Mouse (Mus musculus): ENCODE measurements around the gene Srp54c. TPM values are rescaled to one million over a fixed set of nuclear protein-coding genes. Genes with fewer than 3 reads are reported as not detected.

The Srp54c gene
- polyA plus RNA-seq, 2 experiments from 2014 or later = 55.6 to 55.7 TPM

Other genes starting within 250 kb of the Srp54c start
- not detected for gene Gm20403, start 243.6 kb upstream of the Srp54c start, polyA plus RNA-seq (2017; shearing (Covaris generic))
- gene Baz1a, start 215.8 kb upstream of the Srp54c start, polyA plus RNA-seq (2017; shearing (Covaris generic)) = 10 to 100 TPM; 32.7 to 38.6 TPM
- gene 2700097O09Rik, start 150.1 kb upstream of the Srp54c start, polyA plus RNA-seq (2017; shearing (Covaris generic)) = 10 to 100 TPM; 14.0 to 17.8 TPM
- 100 to 1,000 TPM; 137 to 147 TPM for gene Srp54a, start 149.9 kb upstream of the Srp54c start, polyA plus RNA-seq (2017; shearing (Covaris generic))
- gene Fam177a, start 105.7 kb upstream of the Srp54c start, polyA plus RNA-seq (2017; shearing (Covaris generic)) = 10 to 100 TPM; 17.8 to 22.9 TPM
- gene Srp54b, start 75.1 kb upstream of the Srp54c start, polyA plus RNA-seq (2017; shearing (Covaris generic)) = 10 to 100 TPM; 38.3 to 44.8 TPM
- gene 1700047I17Rik2, start 30.6 kb upstream of the Srp54c start, polyA plus RNA-seq (2017; shearing (Covaris generic)) = not detected
- gene 1110008L16Rik, start 69.4 kb downstream of the Srp54c start, polyA plus RNA-seq (2017; shearing (Covaris generic)) = 1 to 10 TPM; 8.7 to 9.3 TPM
- 10 to 100 TPM; 22.6 to 26.8 TPM for gene Ppp2r3c, start 72.8 kb downstream of the Srp54c start, polyA plus RNA-seq (2017; shearing (Covaris generic))
- 100 to 1,000 TPM; 282 to 307 TPM for gene Psma6, start 154.1 kb downstream of the Srp54c start, polyA plus RNA-seq (2017; shearing (Covaris generic))